Comparison of ENCODE assay signal across 16 mouse cellular contexts in genomic region chr14:31575866-31576265, GRCm38 (mm10). TPM values are rescaled to one million over a fixed set of nuclear protein-coding genes. Genes with fewer than 3 reads are reported as not detected.
DNase-seq lines count a peak whose midpoint lies in the region; ATAC-seq lines count a peak whose summit lies in the region.
"Had no signal": no experiment of that assay in that cellular context is flagged by ENCODE, and none has a peak within 500 bp of the region (broad histone marks: within the 10 kb centered on the region; RNA-seq: fewer than 3 reads in every experiment).

No protein-coding gene starts in this region.

- H3K9me3 ChIP-seq in midbrain, embryonic 16.5 days (replicated peaks; ENCODE audit: control insufficient read depth, low read length, poor library complexity, severe bottlenecking), result no peaks in the 10 kb centered on the region
- H3K9me3 ChIP-seq: embryonic facial prominence, embryonic 15.5 days; forebrain, embryonic 12.5 days; G1E; neural tube, embryonic 12.5 days had no signal

- 83% methylated on average over 9 of the region's 9 CpGs for WGBS in midbrain, embryonic 16.5 days

- no peaks in the 10 kb centered on the region for H3K36me3 ChIP-seq in midbrain, embryonic 16.5 days (ENCODE audit: control insufficient read depth, insufficient read depth, low read length)
- H3K36me3 ChIP-seq: embryonic facial prominence, embryonic 15.5 days; forebrain, embryonic 12.5 days; G1E; neural tube, embryonic 12.5 days had no signal

- no peak overlapping the region for H3K4me3 ChIP-seq in midbrain, embryonic 16.5 days (ENCODE audit: low read depth, low read length)
- H3K4me3 ChIP-seq: embryonic facial prominence, embryonic 15.5 days; forebrain, embryonic 12.5 days; neural tube, embryonic 12.5 days had no signal

- no peak for ATAC-seq in midbrain, embryonic 16.5 days
- ATAC-seq: liver, postnatal 0 days had no signal

- no peaks in the 10 kb centered on the region for H3K4me1 ChIP-seq in midbrain, embryonic 16.5 days (ENCODE audit: control insufficient read depth, insufficient read depth, low read length)
- H3K4me1 ChIP-seq: forebrain, embryonic 12.5 days; neural tube, embryonic 12.5 days had no signal

- peak; percentile 21 for DNase-seq in gastrocnemius, postnatal 14 days
- DNase-seq in gastrocnemius, postnatal 36 days, result no peak
- DNase-seq in left cerebral cortex, adult 18-20 months (ENCODE audit: low spot score in 2 of 2), result peak; percentile 42 to 62
- no peak for DNase-seq in left cerebral cortex, adult 11 months (ENCODE audit: low spot score)
- DNase-seq in left cerebral cortex, postnatal 14 days (ENCODE audit: low spot score in 2 of 2), result peak; percentile 30 to 62
- DNase-seq in right cerebral cortex, postnatal 25 days, result peak; percentile 53
- DNase-seq: adrenal gland, postnatal 25 days; liver, postnatal 0 days; midbrain, embryonic 14.5 days had no signal

- intact Hi-C loops in gastrocnemius, postnatal 14 days (cut with DNase I; ENCODE audit: low total_unique reads), result no loop called here
- intact Hi-C loops in gastrocnemius, postnatal 36 days (cut with DNase I), result no loop called here
- intact Hi-C loops in left cerebral cortex, postnatal 14 days (cut with DNase I), result no loop called here

- H3K4me2 ChIP-seq in midbrain, embryonic 16.5 days (ENCODE audit: low read length), result no peak overlapping the region
- H3K4me2 ChIP-seq: embryonic facial prominence, embryonic 15.5 days; forebrain, embryonic 12.5 days; neural tube, embryonic 12.5 days had no signal

- H3K27me3 ChIP-seq in midbrain, embryonic 16.5 days (ENCODE audit: control insufficient read depth, insufficient read depth, low read depth, low read length), result no peaks in the 10 kb centered on the region
- H3K27me3 ChIP-seq: embryonic facial prominence, embryonic 15.5 days; forebrain, embryonic 12.5 days; neural tube, embryonic 12.5 days had no signal

- no peak overlapping the region for H3K27ac ChIP-seq in midbrain, embryonic 16.5 days (ENCODE audit: low read length)
- H3K27ac ChIP-seq: embryonic facial prominence, embryonic 15.5 days; forebrain, embryonic 12.5 days; macrophage; neural tube, embryonic 12.5 days had no signal

- H3K9ac ChIP-seq in midbrain, embryonic 16.5 days (ENCODE audit: low read depth, low read length), result no peak overlapping the region
- H3K9ac ChIP-seq: embryonic facial prominence, embryonic 15.5 days; forebrain, embryonic 12.5 days; liver, postnatal 0 days; neural tube, embryonic 12.5 days had no signal

RNA-seq across cellular contexts. Expression of gene Colq, which starts 15.3 kb away (rescaled TPM):
- 1 to 10 TPM; 8.3 to 9.4 TPM for total RNA-seq in gastrocnemius, postnatal 14 days (2021)
- 1 to 10 TPM; 7.5 to 8.6 TPM for total RNA-seq in gastrocnemius, postnatal 36 days (2021)
- total RNA-seq in left cerebral cortex, adult 18-20 months (2021), result under 1 TPM; 0.35 to 0.74 TPM
- 1 to 10 TPM; 2.9 to 3.1 TPM for total RNA-seq in left cerebral cortex, postnatal 14 days (2021)
- not detected in 2 replicates for polyA plus RNA-seq in midbrain, embryonic 16.5 days (2015; fragmentation: Nextera tagmentation; extraction: Ambion mirVana)
- total RNA-seq: adrenal gland, postnatal 25 days; common myeloid progenitor, adult 5-6 weeks had no signal
- polyA plus RNA-seq: G1E; macrophage; midbrain, embryonic 14.5 days had no signal

Comparison
In these comparisons a context has a peak if more than half of its experiments do, and no peak if none do; other contexts are left out.
1. DNase-seq: peak in gastrocnemius, postnatal 14 days (single experiment), left cerebral cortex, adult 18-20 months (2 of 2), left cerebral cortex, postnatal 14 days (2 of 2) and right cerebral cortex, postnatal 25 days (single experiment); none in gastrocnemius, postnatal 36 days (0 of 2) and left cerebral cortex, adult 11 months (single experiment).